Mouse (Mus musculus): ENCODE measurements around the gene Rusc1.

GRCm38 (mm10) chr3:89101459-89101811 lies 8.3 kb upstream of the Rusc1 start:
- TF ChIP-seq CTCF (IDR thresholded peaks at IDR 0.05; ENCODE audit: control insufficient read depth, insufficient read depth, insufficient replicate concordance, low read depth, low read length) = no peak
- no peak for TF ChIP-seq POLR2A (IDR thresholded peaks at IDR 0.05; ENCODE audit: control insufficient read depth, low read depth, low read length)
